Mouse (Mus musculus) cortical plate, adult 2 months (tissue): ENCODE measurements around the gene Zc3h12b.

Experiments
- CTCF ChIP-seq: fragments of 200-500 bp; IDR thresholded peaks from 2 replicates; pipeline ENCODE4 v1.5.1; 2011; ENCODE audit warnings: mild to moderate bottlenecking, control low read depth, low read length; ENCODE audit not compliant: insufficient read depth; ENCODE audit errors: extremely low read depth
- POLR2A ChIP-seq: fragments of 200-500 bp; IDR thresholded peaks from 2 replicates; pipeline ENCODE4 v1.6.1; 2011; ENCODE audit warnings: mild to moderate bottlenecking, low read length, control low read depth; ENCODE audit not compliant: insufficient read depth; ENCODE audit errors: extremely low read depth

GRCm38 (mm10) chrX:95950776-95951175 is 239.3 kb downstream of the Zc3h12b start:
- TF ChIP-seq POLR2A: no peak
- peak; percentile 17; the same call in 1 of the 2 replicates for TF ChIP-seq CTCF
